ENCODE assay signal across 8 mouse cellular contexts in genomic region chr4:57915216-57915965, GRCm38 (mm10). TPM values are rescaled to one million over a fixed set of nuclear protein-coding genes. Genes with fewer than 3 reads are reported as not detected.
DNase-seq lines count a peak whose midpoint lies in the region; ATAC-seq lines count a peak whose summit lies in the region.

No protein-coding gene starts in this region.

- H3K4me1 ChIP-seq in forebrain, embryonic 16.5 days (replicated peaks; ENCODE audit: control insufficient read depth, insufficient read depth, low read length): peaks cover 2% of the 10 kb centered on the region; the same call in 1 of the 2 replicates
- peaks cover 24% of the 10 kb centered on the region for H3K4me1 ChIP-seq in forebrain, embryonic 13.5 days
- peaks cover 14 to 17% of the 10 kb centered on the region in 2 experiments for H3K4me1 ChIP-seq in heart, embryonic 14.5 days (ENCODE audit: control insufficient read depth in 2 of 2, insufficient read depth in 2 of 2, low read length in 2 of 2)

- peak; percentile 35; the same call in 1 of the 2 replicates for ATAC-seq in forebrain, embryonic 16.5 days
- no peak for ATAC-seq in forebrain, embryonic 13.5 days
- ATAC-seq in heart, embryonic 14.5 days (ENCODE audit: insufficient number of reproducible peaks, insufficient read depth, low FRiP score, low read depth): no peak

- H3K36me3 ChIP-seq in forebrain, embryonic 16.5 days (ENCODE audit: control insufficient read depth, insufficient read depth): no peaks in the 10 kb centered on the region
- H3K36me3 ChIP-seq in forebrain, embryonic 13.5 days (ENCODE audit: poor library complexity, severe bottlenecking): no peaks in the 10 kb centered on the region
- H3K36me3 ChIP-seq in heart, embryonic 14.5 days (ENCODE audit: control insufficient read depth, insufficient read depth, low read length): no peaks in the 10 kb centered on the region

- 42% methylated on average over 17 of the region's 17 CpGs for WGBS in forebrain, embryonic 16.5 days
- 44% methylated on average over 17 of the region's 17 CpGs for WGBS in forebrain, embryonic 13.5 days
- WGBS in heart, embryonic 14.5 days: 35% methylated on average over 17 of the region's 17 CpGs

- H3K9ac ChIP-seq in forebrain, embryonic 16.5 days (replicated peaks; ENCODE audit: low read depth, low read length): no peak overlapping the region
- H3K9ac ChIP-seq in forebrain, embryonic 13.5 days: no peak overlapping the region
- peak overlapping the region; percentile 38; the same call in 1 of the 2 replicates for H3K9ac ChIP-seq in heart, embryonic 14.5 days (ENCODE audit: low read length)

- H3K4me2 ChIP-seq in forebrain, embryonic 16.5 days (ENCODE audit: low read length): no peak overlapping the region
- H3K4me2 ChIP-seq in forebrain, embryonic 13.5 days: no peak overlapping the region
- H3K4me2 ChIP-seq in heart, embryonic 14.5 days (ENCODE audit: low read length): peak overlapping the region; percentile 66

- no peak overlapping the region for H3K27ac ChIP-seq in forebrain, embryonic 16.5 days (ENCODE audit: low read length)
- H3K27ac ChIP-seq in forebrain, embryonic 13.5 days: no peak overlapping the region
- H3K27ac ChIP-seq in heart, embryonic 14.5 days (replicated peaks in 1 of 2; ENCODE audit: control insufficient read depth in 1 of 2, insufficient read depth in 1 of 2, low read depth in 2 of 2, low read length in 2 of 2): no peak overlapping the region

- peak; percentile 22 for DNase-seq in CD4-positive helper T cell, adult 2 months (ENCODE audit: low read depth, low spot score)
- peak; percentile 87 for DNase-seq in cerebellum, adult 9-11 months
- peak; percentile 86 to 93 for DNase-seq in kidney, postnatal 25 days
- peak; percentile 46 for DNase-seq in lung, postnatal 14 days
- no peak for DNase-seq in spleen, adult 18-20 months

- H3K4me3 ChIP-seq in forebrain, embryonic 16.5 days (replicated peaks; ENCODE audit: low read length): no peak overlapping the region
- H3K4me3 ChIP-seq in forebrain, embryonic 13.5 days: no peak overlapping the region
- H3K4me3 ChIP-seq in heart, embryonic 14.5 days (ENCODE audit: control insufficient read depth in 1 of 2, insufficient read depth in 1 of 2, low read depth in 1 of 2, low read length in 2 of 2): peak overlapping the region; percentile 18 to 24; a peak in 3 of 4 replicates

- H3K9me3 ChIP-seq in forebrain, embryonic 16.5 days (ENCODE audit: control insufficient read depth, low read length): peaks cover 3% of the 10 kb centered on the region; the same call in 1 of the 2 replicates
- no peaks in the 10 kb centered on the region for H3K9me3 ChIP-seq in forebrain, embryonic 13.5 days (replicated peaks)
- peaks cover 5% of the 10 kb centered on the region; the same call in 1 of the 2 replicates for H3K9me3 ChIP-seq in heart, embryonic 14.5 days (ENCODE audit: control insufficient read depth, low read length)

- no peaks in the 10 kb centered on the region for H3K27me3 ChIP-seq in forebrain, embryonic 16.5 days (replicated peaks; ENCODE audit: control insufficient read depth, insufficient read depth, low read length)
- H3K27me3 ChIP-seq in forebrain, embryonic 13.5 days: peaks cover 4% of the 10 kb centered on the region; the same call in 1 of the 2 replicates
- no peaks in the 10 kb centered on the region for H3K27me3 ChIP-seq in heart, embryonic 14.5 days (ENCODE audit: control insufficient read depth, insufficient read depth, low read length)

RNA-seq across cellular contexts. Expression of gene D630039A03Rik, which starts 0.7 kb away (rescaled TPM):
- not detected in 2 replicates for polyA plus RNA-seq in forebrain, embryonic 16.5 days (2015; fragmentation: Nextera tagmentation; extraction: Ambion mirVana)
- 0.08 TPM in 1 of 2 replicates, not detected in the other for polyA plus RNA-seq in forebrain, embryonic 13.5 days (2015; fragmentation: Nextera tagmentation; extraction: Ambion mirVana)
- 0.07 and 0.20 TPM in 2 replicates for polyA plus RNA-seq in heart, embryonic 14.5 days (2014; fragmentation: Nextera tagmentation; extraction: Ambion mirVana)

RNA-seq across cellular contexts. Expression of gene Txn1, which starts 40.8 kb away (rescaled TPM):
- 261 and 274 TPM in 2 replicates for polyA plus RNA-seq in forebrain, embryonic 16.5 days (2015; fragmentation: Nextera tagmentation; extraction: Ambion mirVana)
- polyA plus RNA-seq in forebrain, embryonic 13.5 days (2015; fragmentation: Nextera tagmentation; extraction: Ambion mirVana): 358 and 382 TPM in 2 replicates
- polyA plus RNA-seq in heart, embryonic 14.5 days (2014; fragmentation: Nextera tagmentation; extraction: Ambion mirVana): 299 and 325 TPM in 2 replicates

Comparison
In these comparisons a context has a peak if more than half of its experiments do, and no peak if none do; other contexts are left out.
1. H3K4me3 ChIP-seq: peak in heart, embryonic 14.5 days (2 of 2); none in forebrain, embryonic 16.5 days (single experiment) and forebrain, embryonic 13.5 days (single experiment).
2. DNase-seq: peak in CD4-positive helper T cell, adult 2 months (single experiment), cerebellum, adult 9-11 months (single experiment), kidney, postnatal 25 days (2 of 2) and lung, postnatal 14 days (single experiment); none in spleen, adult 18-20 months (0 of 2).